Mouse (Mus musculus) embryo, embryonic 11 days (tissue): ENCODE results near the gene Zfr2.
A peak's percentile ranks its signal among the peaks of the same experiment; 100 is the strongest.

Experiments
- DNase-seq: peaks from one replicate; pipeline ENCODE4 v3.0.0-alpha.2; 2015

The Zfr2 gene

GRCm38 (mm10) chr10:81232580-81233225 lies at the start of gene Zfr2:
TSS of gene Zfr2 (plus strand) at chr10:81233155.
- DNase-seq, result peak; percentile 91

- no peak for DNase-seq
Observed at GRCm38 (mm10) chr10:81183805-81184204, 49.1 kb upstream of the Zfr2 start, which contains the start of gene 4930442H23Rik. TSS of gene 4930442H23Rik (minus strand) at chr10:81183849.

GRCm38 (mm10) chr10:81184765-81185164 lies 48.2 kb upstream of the Zfr2 start:
- no peak for DNase-seq

GRCm38 (mm10) chr10:81187161-81187560 lies 45.8 kb upstream of the Zfr2 start:
- DNase-seq, result no peak

DNA sequence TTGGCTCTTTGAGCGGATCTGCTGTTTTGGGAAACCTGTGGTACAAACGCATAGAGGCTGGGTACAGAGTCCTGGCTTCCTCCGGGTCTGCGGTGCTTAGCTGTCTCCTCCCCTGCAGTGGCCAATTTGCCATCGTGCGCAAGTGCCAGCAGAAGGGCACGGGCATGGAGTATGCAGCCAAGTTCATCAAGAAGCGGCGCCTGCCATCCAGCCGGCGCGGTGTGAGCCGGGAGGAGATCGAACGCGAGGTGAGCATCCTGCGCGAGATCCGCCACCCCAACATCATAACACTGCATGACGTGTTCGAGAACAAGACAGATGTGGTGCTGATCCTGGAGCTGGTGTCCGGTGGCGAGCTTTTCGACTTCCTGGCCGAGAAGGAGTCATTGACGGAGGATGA lies 43.1 kb upstream of the Zfr2 start:
- no peak for DNase-seq

- no peak for DNase-seq
Observed at GRCm38 (mm10) chr10:81190236-81190911, 42.6 kb upstream of the Zfr2 start.

DNA sequence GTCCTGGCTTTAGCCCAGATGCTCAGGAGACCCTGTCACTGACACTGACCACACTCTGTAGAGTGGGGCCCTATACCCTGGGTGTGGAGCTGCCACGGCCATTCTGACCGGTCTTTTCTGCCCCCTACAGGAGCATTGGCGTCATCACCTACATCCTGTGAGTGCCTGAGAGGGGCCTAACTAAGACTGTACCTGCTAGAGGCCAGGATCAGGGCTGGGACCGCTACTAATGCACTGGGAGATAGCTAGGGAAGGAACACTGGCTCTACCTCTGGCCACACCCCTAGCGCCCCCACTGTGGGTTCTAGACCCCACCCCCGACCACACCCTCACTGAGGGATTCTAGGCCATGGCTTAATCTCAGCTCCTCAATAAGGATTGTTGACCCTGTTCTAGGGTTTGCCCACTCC lies 42.0 kb upstream of the Zfr2 start:
- no peak for DNase-seq

GRCm38 (mm10) chr10:81191342-81191982 lies 41.5 kb upstream of the Zfr2 start:
- no peak for DNase-seq

DNA sequence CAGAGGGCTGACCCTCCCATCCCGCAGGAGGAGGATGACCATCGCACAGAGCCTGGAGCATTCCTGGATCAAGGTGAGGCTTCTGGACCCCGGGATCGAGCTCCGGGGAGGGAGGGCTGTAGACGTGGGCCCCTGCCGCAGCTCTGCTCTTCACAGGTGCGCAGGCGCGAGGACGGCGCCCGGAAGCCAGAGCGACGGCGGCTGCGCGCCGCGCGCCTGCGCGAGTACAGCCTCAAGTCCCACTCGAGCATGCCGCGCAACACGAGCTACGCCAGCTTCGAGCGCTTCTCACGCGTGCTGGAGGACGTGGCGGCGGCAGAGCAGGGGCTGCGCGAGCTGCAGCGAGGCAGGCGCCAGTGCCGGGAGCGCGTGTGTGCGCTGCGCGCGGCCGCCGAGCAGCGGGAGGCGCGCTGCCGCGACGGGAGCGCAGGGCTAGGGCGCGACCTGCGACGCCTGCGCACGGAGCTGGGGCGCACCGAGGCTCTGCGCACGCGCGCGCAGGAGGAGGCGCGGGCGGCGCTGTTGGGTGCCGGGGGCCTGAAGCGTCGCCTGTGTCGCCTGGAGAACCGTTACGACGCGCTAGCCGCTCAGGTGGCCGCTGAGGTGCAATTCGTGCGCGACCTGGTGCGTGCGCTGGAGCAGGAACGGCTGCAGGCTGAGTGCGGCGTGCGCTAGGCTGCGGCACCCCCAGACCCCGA lies 40.5 kb upstream of the Zfr2 start:
- DNase-seq, result peak; percentile 90

- DNase-seq, result peak; percentile 49
Observed at GRCm38 (mm10) chr10:81192968-81193501, 39.9 kb upstream of the Zfr2 start.

DNA sequence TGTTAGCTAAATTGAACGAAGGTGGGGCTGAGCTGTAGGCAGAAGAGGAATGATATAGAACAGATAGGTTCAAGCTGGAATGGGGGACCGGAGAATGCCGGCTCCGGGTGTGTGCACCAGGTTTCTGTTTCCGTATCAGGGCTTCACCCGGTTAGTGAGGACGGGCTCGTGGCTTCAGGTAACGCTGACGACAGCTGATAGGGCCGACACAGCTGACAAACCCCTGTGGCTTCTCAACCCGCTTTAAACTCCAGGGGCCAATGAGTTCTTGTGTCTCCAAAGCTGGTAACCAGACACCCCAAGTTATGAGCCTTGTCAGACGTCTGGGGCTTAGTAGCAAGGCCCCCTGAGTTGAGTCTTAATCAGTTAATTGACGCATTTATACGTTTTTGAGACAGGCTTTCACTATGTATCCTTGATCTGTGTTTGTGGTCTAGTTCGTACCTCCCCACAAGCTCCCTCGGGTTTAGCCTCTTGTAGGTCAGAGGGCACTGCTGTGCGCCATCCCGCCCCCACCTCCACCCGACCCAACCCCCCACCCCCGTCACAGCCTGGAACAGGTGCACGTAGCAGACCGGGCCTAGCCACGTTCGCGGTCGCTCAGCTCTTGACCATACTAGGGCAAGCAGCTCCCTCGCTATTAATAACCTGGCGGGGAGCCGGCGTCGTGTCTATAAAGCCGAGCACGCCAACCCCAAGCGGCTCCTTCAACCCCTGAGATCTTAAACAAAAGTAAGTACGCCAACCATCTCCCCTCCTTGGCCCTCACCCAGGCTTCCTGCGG lies 38.8 kb upstream of the Zfr2 start:
- no peak for DNase-seq

GRCm38 (mm10) chr10:81195300-81195699 lies 37.7 kb upstream of the Zfr2 start:
- no peak for DNase-seq

DNA sequence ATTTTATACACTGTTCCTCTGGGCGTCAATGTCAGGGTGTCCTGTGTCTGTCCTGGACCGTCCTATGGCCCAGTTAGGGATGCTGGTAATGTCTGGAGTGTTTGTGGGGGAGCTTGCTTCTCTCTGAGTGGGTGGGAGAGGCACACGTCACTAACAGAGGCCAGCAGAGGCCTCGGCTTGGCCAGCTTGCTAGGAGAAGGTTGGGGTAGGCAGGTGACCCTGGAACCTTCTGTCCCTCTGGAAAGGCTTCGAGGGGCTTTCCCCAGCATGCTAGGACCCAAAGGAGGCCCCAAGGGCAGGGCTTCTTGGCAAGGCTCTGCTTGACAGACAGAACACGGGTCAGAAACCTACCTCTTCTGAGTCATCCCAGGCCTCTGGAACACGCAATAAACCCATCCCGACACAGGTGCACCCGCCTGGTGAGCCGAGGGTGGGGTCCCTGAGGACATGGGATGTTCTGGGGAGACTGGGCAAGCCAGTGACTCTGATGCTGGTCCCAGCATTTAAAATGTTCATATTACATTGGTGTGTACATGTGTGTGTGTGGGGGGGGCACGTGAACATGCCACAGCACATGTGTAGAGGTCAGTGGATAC lies 36.4 kb upstream of the Zfr2 start:
- no peak for DNase-seq

- no peak for DNase-seq
Observed at GRCm38 (mm10) chr10:81197305-81197704, 35.6 kb upstream of the Zfr2 start.

- peak; percentile 79 for DNase-seq
Observed at GRCm38 (mm10) chr10:81198230-81198629, 34.7 kb upstream of the Zfr2 start.

DNA sequence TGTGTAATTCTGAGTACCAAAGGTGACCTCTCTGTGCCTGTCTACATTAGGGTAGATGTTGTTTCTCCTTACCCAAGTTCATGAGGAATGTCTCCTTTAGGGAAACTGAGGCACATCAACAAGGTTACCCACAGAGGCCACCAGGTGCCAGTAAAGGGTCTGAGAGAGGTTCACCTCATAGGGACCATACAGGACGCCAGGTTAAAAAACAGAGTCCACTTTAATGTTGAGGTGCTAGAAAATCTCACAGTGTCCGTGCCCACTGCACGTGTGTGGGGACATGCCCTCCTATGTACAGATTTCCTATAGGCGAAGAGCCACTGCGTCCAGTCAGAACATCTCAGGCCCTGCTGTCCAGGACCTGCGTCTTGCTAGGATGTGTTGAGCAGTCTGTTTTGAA lies 34.0 kb upstream of the Zfr2 start:
- no peak for DNase-seq

DNA sequence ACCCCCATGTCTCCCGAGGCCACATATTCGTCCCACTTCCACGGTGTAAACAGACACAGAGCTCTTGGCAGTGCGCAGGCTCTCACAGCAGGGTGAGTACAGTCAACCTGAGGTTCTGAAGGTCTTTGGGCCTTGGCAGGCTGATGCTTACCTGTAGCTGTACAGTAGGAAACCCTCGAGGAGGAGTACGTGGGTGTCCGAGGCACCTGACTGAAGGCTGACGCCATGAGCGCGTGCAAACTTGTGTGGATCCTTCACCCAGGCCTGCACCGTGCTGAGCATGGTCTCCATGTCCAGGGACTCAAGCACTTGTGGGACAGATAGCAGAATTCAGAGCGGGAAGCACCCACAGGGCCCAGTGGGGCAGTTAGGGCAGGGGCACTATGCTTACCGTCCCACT lies 32.8 kb upstream of the Zfr2 start:
- DNase-seq, result no peak

GRCm38 (mm10) chr10:81200605-81201287 lies 32.2 kb upstream of the Zfr2 start:
- DNase-seq, result no peak

DNA sequence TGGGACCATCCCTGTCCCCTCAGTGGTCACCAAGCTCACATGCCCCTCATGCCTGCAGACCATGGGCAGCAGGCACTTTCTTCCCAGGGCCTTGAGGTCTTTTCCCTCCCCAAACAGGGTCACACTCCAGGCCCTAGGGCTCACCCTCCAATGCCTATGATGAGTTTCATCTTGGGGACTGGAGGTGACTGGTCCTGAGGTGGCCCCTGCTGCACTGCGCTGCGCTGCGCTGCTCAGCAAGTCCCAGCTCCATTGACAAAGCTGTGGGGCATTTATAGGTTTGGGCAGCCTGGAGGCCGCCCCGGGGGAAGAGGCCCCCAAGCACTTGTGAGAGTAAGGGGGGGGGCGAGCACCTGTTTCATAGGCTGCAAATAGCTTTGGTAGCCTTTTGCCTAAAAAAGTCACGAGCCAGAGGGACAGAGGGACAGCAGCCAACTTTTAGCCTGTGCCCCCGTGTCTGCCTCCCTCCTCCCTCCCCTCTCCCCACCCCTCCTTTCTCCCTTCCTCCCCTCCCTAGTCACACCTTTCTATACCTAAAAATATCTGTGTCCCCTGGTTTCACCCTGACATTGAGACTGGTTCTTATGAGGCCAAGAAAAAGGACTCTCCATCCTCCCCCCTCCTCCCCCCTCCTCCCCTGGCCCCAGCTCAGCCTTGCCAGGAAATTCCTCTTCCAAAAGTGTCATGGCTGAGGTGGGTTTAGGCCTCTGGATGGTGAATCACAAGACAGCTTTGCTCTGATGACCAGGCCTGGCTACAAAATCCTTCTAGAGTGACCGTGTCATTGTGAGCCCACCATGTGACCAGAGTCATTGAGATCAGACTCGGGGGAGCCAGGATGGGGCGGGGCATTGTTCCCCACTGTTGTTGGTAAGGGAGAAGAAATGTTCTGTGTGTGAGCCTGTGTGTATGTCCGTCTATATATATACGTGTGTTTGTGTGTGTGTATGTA lies 30.9 kb upstream of the Zfr2 start, which contains the start of gene Nmrk2:
TSS of gene Nmrk2 (minus strand) at position 245 of the 952 bp plus-strand sequence.
- DNase-seq, result no peak
